Mouse (Mus musculus) thymus, adult 2 months (tissue): ENCODE results near the gene Ccdc61.

Experiments
- CTCF ChIP-seq: fragments of 200-500 bp; IDR thresholded peaks from 2 replicates; pipeline ENCODE4 v1.5.1; 2012; ENCODE audit warnings: mild to moderate bottlenecking, control low read depth, low read length, moderate library complexity, borderline replicate concordance; ENCODE audit not compliant: control insufficient read depth, poor library complexity, insufficient read depth; ENCODE audit errors: extremely low read depth
- POLR2A ChIP-seq: fragments of 200-500 bp; IDR thresholded peaks from 2 replicates; pipeline ENCODE4 v1.6.1; 2012; ENCODE audit warnings: mild to moderate bottlenecking, low read length, control low read depth, moderate library complexity; ENCODE audit not compliant: control insufficient read depth, poor library complexity, insufficient read depth; ENCODE audit errors: extremely low read depth

GRCm38 (mm10) chr7:18910241-18910831 is at the start of gene Ccdc61:
- TF ChIP-seq CTCF (no peak), POLR2A (peak; percentile 78)
